Mouse (Mus musculus) stomach, postnatal 0 days (tissue): Measurements from ENCODE around the gene Robo2.

Source experiments
- CTCF ChIP-seq: IDR thresholded peaks from 2 replicates; pipeline ENCODE4 v1.5.1; 2016; ENCODE audit warnings: antibody characterized with exemption, low read depth, mild to moderate bottlenecking, moderate library complexity
- EP300 ChIP-seq: optimal IDR thresholded peaks from 2 replicates; pipeline ENCODE3; 2016; ENCODE audit warnings: antibody characterized with exemption

DNA sequence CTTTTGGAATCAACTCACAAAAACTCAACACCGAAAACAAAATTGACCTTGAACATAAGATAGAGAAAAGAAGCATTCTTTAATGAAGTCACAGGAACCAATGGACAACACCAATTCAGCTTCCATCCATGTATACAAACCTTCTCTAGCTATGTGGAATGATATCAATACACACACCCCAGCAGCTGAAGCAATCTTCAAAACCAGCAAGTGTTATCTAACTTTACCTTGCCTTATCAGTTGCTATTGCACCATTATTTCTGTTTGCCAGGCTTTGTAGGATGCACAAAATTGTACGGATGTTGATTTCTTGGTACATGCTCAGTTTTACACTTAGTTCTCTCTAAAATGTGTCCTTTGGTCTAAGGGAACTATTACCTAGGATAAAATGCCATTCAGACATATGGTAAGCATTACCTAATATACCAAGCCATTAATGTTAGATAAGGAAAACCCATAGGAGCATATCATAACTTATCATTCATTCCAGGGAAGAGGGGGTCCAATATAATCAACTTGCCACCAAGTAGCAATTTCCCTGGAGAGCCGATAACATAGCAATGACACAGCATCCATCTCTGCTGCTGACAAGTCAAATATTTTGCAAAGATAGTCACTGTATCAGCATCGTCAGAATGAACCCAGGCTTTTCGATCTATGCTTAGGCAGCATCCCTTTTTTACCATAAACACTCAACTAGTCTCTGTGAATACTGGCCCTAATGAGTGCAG is 537.6 kb downstream of the Robo2 start:
- TF ChIP-seq EP300 = no peak
- no peak for TF ChIP-seq CTCF
